Mouse (Mus musculus): ENCODE data around the gene Dyrk4.

Dyrk4 gene

GRCm38 (mm10) chr6:126921111-126921881 is at the start of gene Dyrk4:
TSS of gene Dyrk4 (minus strand) at chr6:126921839.
- DNase-seq (ENCODE audit: low spot score) = no peak

GRCm38 (mm10) chr6:126966241-126967026 is 44.8 kb upstream of the Dyrk4 start:
- DNase-seq (ENCODE audit: low spot score) = no peak

- no peak for DNase-seq (ENCODE audit: low spot score)
Observed at GRCm38 (mm10) chr6:126963426-126963825, 41.8 kb upstream of the Dyrk4 start.

GRCm38 (mm10) chr6:126962709-126963108 is 41.1 kb upstream of the Dyrk4 start:
- DNase-seq (ENCODE audit: low spot score) = no peak

GRCm38 (mm10) chr6:126961371-126962018 is 39.9 kb upstream of the Dyrk4 start:
- DNase-seq (ENCODE audit: low spot score) = no peak

GRCm38 (mm10) chr6:126955734-126956133 is 34.1 kb upstream of the Dyrk4 start:
- peak; percentile 13 for DNase-seq (ENCODE audit: low spot score)

GRCm38 (mm10) chr6:126948336-126948735 is 26.7 kb upstream of the Dyrk4 start:
- DNase-seq (ENCODE audit: low spot score) = no peak

GRCm38 (mm10) chr6:126940451-126940850 is 18.8 kb upstream of the Dyrk4 start:
- no peak for DNase-seq (ENCODE audit: low spot score)

GRCm38 (mm10) chr6:126939487-126940171 is 18.0 kb upstream of the Dyrk4 start, which contains the start of the genes Rad51ap1 and D6Wsu163e:
TSS of gene Rad51ap1 (minus strand) at chr6:126939587.
TSS of gene D6Wsu163e (plus strand) at chr6:126939962.
- DNase-seq (ENCODE audit: low spot score) = peak; percentile 92

- no peak for DNase-seq (ENCODE audit: low spot score)
Observed at GRCm38 (mm10) chr6:126938853-126939486, 17.3 kb upstream of the Dyrk4 start.

- DNase-seq (ENCODE audit: low spot score) = no peak
Observed at GRCm38 (mm10) chr6:126938047-126938446, 16.4 kb upstream of the Dyrk4 start.

GRCm38 (mm10) chr6:126932896-126933295 is 11.3 kb upstream of the Dyrk4 start:
- no peak for DNase-seq (ENCODE audit: low spot score)

GRCm38 (mm10) chr6:126914928-126915327 is 6.7 kb downstream of the Dyrk4 start:
- no peak for DNase-seq (ENCODE audit: low spot score)

- DNase-seq (ENCODE audit: low spot score) = no peak
Observed at GRCm38 (mm10) chr6:126910727-126911126, 10.9 kb downstream of the Dyrk4 start.

GRCm38 (mm10) chr6:126907876-126908275 is 13.8 kb downstream of the Dyrk4 start:
- DNase-seq (ENCODE audit: low spot score) = no peak

- DNase-seq (ENCODE audit: low spot score) = no peak
Observed at GRCm38 (mm10) chr6:126907378-126907777, 14.3 kb downstream of the Dyrk4 start.

GRCm38 (mm10) chr6:126877118-126877517 is 44.5 kb downstream of the Dyrk4 start:
- DNase-seq (ENCODE audit: low spot score) = no peak

GRCm38 (mm10) chr6:126852881-126853280 is 68.8 kb downstream of the Dyrk4 start, which contains the start of gene Akap3:
TSS of gene Akap3 (plus strand) at chr6:126853098.
- no peak for DNase-seq (ENCODE audit: low spot score)

GRCm38 (mm10) chr6:126848712-126849704 is 72.6 kb downstream of the Dyrk4 start, which contains the start of gene Ndufa9:
TSS of gene Ndufa9 (minus strand) at chr6:126849136.
- peak; percentile 87 for DNase-seq (ENCODE audit: low spot score)

GRCm38 (mm10) chr6:126836628-126837027 is 85.0 kb downstream of the Dyrk4 start:
- no peak for DNase-seq (ENCODE audit: low spot score)
